Mouse (Mus musculus) Patski (cell line): ENCODE measurements around the gene Trmt1. TPM values are rescaled to one million over a fixed set of nuclear protein-coding genes. Genes with fewer than 3 reads are reported as not detected.

Experiments
- ATAC-seq: fragments of 100-300 bp; one replicate; pipeline ENCODE4 v1.8.0; 2021
- CTCF ChIA-PET: fragments of 350-600 bp; sonication (Branson Sonifier 250); formaldehyde crosslinking; loops from one replicate; lab custom pipeline; 2022; ENCODE audit warnings: inconsistent platforms; lab: Charles Lee
- POLR2A ChIA-PET: fragments of 350-600 bp; sonication (Branson Sonifier 250); formaldehyde crosslinking; loops from one replicate; lab custom pipeline; 2022; ENCODE audit warnings: antibody characterized with exemption, inconsistent platforms; lab: Charles Lee
- DNase-seq: peaks from one replicate; pipeline ENCODE4 v3.0.0-alpha.2; 2011; ENCODE audit warnings: low read depth, low spot score
- H3K27me3 ChIP-seq: fragments of 371-371 bp; one replicate; pipeline ENCODE4 v1.5.1; 2021
- CTCF ChIP-seq: fragments of 100-300 bp; IDR thresholded peaks from one replicate; pipeline ENCODE4 v1.5.1; 2021
- in situ Hi-C: fragments of 300-500 bp; cut with MboI; formaldehyde crosslinking; loops from 3 replicates; pipeline ENCODE4 v1.11.1; 2018; ENCODE audit warnings: low pct_unique_long_range_greater_than_20kb, mixed read lengths
- polyA plus RNA-seq: library from polyadenylated mRNA; unstranded; gene quantifications from one replicate; pipeline ENCODE4 v1.2.3, GENCODE M21; 2021

Gene Trmt1
- polyA plus RNA-seq, 1 experiment from 2014 or later: 106 TPM

- POLR2A ChIA-PET: interaction anchor here (0.6 to 1.5 kb wide), 3 partner anchors 19 to 88 kb away, joined by 3 to 4 read pairs (median 4); no protein-coding TSS in a partner anchor
- in situ Hi-C loops: no loop called here
- CTCF ChIA-PET: interaction anchor here (0.9 to 3.5 kb wide), 3 partner anchors 12 to 100 kb away, joined by 3 to 14 read pairs (median 4); no protein-coding TSS in a partner anchor
Measured at GRCm38 (mm10) chr8:84713381-84713780, 27.3 kb downstream of the Trmt1 start.

DNA sequence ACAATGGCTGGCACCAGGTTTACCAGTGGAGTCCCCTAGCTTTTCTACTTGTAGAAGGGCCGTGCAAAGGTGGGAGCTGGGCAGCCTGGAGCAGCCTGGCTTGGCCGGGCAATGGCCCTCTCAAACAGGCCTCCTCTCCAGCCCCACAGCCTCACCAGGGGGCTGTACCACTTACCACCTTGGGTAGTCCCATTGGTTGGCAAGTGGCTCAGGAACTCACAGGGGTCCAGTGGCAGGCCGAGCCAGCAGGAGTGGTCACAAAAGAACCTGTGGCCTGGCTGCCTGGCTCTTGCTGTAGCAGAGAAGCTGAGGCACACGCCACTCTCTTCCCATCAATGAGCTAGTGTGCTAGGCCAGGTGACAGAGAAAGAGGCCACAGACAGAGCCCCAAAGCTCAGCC lies 28.1 kb downstream of the Trmt1 start:
- ChIA-PET POLR2A (interaction anchor here (1.5 kb wide), 1 partner anchor 18 kb away, joined by 4 read pairs; no protein-coding TSS in a partner anchor), CTCF (interaction anchor here (0.9 to 3.5 kb wide), 2 partner anchors 12 to 23 kb away, joined by 3 to 14 read pairs; no protein-coding TSS in a partner anchor)
- no peaks in the 10 kb centered on the region for H3K27me3 ChIP-seq

More at GRCm38 (mm10) chr8:84713381-84713780, 27.3 kb downstream of the Trmt1 start:
- TF ChIP-seq CTCF: no peak
- DNase-seq (no peak), ATAC-seq (no peak)
- H3K27me3 ChIP-seq: no peaks in the 10 kb centered on the region

GRCm38 (mm10) chr8:84715893-84716468 lies 29.9 kb downstream of the Trmt1 start:
- in situ Hi-C loops: no loop called here
- ChIA-PET POLR2A (no interaction called here), CTCF (no interaction called here)
- DNase-seq: no peak
- ATAC-seq: no peak
- no peak for TF ChIP-seq CTCF
- H3K27me3 ChIP-seq: no peaks in the 10 kb centered on the region

More for the DNA sequence above, 28.1 kb downstream of the Trmt1 start:
- ATAC-seq (no peak), DNase-seq (no peak)
- no peak for TF ChIP-seq CTCF
- in situ Hi-C loops: no loop called here

- no peak for ATAC-seq
- DNase-seq: no peak
- CTCF ChIA-PET: interaction anchor here (1.7 kb wide), 1 partner anchor 21 kb away, joined by 6 read pairs; no protein-coding TSS in a partner anchor
- H3K27me3 ChIP-seq: no peaks in the 10 kb centered on the region
- in situ Hi-C loops: no loop called here
- no peak for TF ChIP-seq CTCF
- POLR2A ChIA-PET: no interaction called here
Measured at GRCm38 (mm10) chr8:84716790-84717189, 30.7 kb downstream of the Trmt1 start.

GRCm38 (mm10) chr8:84718476-84718875 lies 32.4 kb downstream of the Trmt1 start:
- no peak for TF ChIP-seq CTCF
- POLR2A ChIA-PET: interaction anchor here (0.6 kb wide), 1 partner anchor 20 kb away, joined by 3 read pairs; no protein-coding TSS in a partner anchor
- no peak for ATAC-seq
- DNase-seq: no peak
- in situ Hi-C loops: no loop called here
- CTCF ChIA-PET: interaction anchor here (1.1 to 1.7 kb wide), 2 partner anchors 19 to 79 kb away, joined by 3 to 6 read pairs; no protein-coding TSS in a partner anchor
- no peaks in the 10 kb centered on the region for H3K27me3 ChIP-seq

GRCm38 (mm10) chr8:84718959-84719690 lies 33.0 kb downstream of the Trmt1 start:
- in situ Hi-C loops: no loop called here
- ChIA-PET POLR2A (no interaction called here), CTCF (interaction anchor here (1.1 kb wide), 1 partner anchor 79 kb away, joined by 3 read pairs; no protein-coding TSS in a partner anchor)
- no peaks in the 10 kb centered on the region for H3K27me3 ChIP-seq
- DNase-seq (no peak), ATAC-seq (no peak)
- TF ChIP-seq CTCF: no peak

- ChIA-PET POLR2A (no interaction called here), CTCF (interaction anchor here (1.8 kb wide), 1 partner anchor 11 kb away, joined by 4 read pairs; no protein-coding TSS in a partner anchor)
- ATAC-seq (no peak), DNase-seq (no peak)
- TF ChIP-seq CTCF: no peak
- no peaks in the 10 kb centered on the region for H3K27me3 ChIP-seq
- in situ Hi-C loops: no loop called here
Measured at GRCm38 (mm10) chr8:84722530-84722849, 36.4 kb downstream of the Trmt1 start.

- no peak for DNase-seq
- TF ChIP-seq CTCF: no peak
- in situ Hi-C loops: no loop called here
- no peaks in the 10 kb centered on the region for H3K27me3 ChIP-seq
- POLR2A ChIA-PET: no interaction called here
- CTCF ChIA-PET: interaction anchor here (1.8 kb wide), 1 partner anchor 12 kb away, joined by 4 read pairs; no protein-coding TSS in a partner anchor
- peak; percentile 37 for ATAC-seq
Measured at GRCm38 (mm10) chr8:84722850-84723570, 36.9 kb downstream of the Trmt1 start, which contains the start of gene G430095P16Rik. Gene G430095P16Rik, plus strand, starts transcription at chr8:84723007.

- DNase-seq (no peak), ATAC-seq (no peak)
- ChIA-PET POLR2A (no interaction called here), CTCF (interaction anchor here (1.8 kb wide), 1 partner anchor 12 kb away, joined by 4 read pairs; no protein-coding TSS in a partner anchor)
- no peaks in the 10 kb centered on the region for H3K27me3 ChIP-seq
- TF ChIP-seq CTCF: no peak
- in situ Hi-C loops: no loop called here
Measured at GRCm38 (mm10) chr8:84723571-84723900, 37.4 kb downstream of the Trmt1 start.

DNA sequence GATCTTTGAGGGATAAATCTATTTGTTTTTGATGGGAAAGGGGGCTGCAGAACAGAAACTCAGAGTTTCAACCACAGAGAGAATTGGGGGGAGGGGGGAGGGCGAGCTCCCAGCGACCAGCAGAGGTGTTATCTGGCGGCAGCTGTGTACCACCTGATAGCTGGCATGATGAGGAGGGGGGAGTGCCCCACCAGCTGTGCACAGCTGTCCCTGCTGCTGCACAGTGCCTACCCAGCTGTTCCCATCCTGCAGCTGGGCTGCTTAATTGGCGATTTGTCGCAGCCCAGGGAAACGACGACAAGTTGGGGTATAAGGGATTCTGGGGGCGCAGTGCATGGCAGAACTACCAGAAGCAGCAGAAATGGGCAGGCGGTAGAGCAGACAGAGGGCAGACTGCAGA lies 38.6 kb downstream of the Trmt1 start:
- ChIA-PET CTCF (interaction anchor here (1.2 to 2.7 kb wide), 5 partner anchors 12 to 91 kb away, joined by 4 to 14 read pairs (median 6); no protein-coding TSS in a partner anchor), POLR2A (interaction anchor here (0.5 kb wide), 1 partner anchor 46 kb away, joined by 7 read pairs; no protein-coding TSS in a partner anchor)
- in situ Hi-C loops: no loop called here
- no peak for TF ChIP-seq CTCF
- H3K27me3 ChIP-seq: no peaks in the 10 kb centered on the region
- DNase-seq (no peak), ATAC-seq (no peak)
